Mouse (Mus musculus) adrenal gland, postnatal 4 days (tissue): ENCODE results near the gene Meaf6. TPM values are rescaled to one million over a fixed set of nuclear protein-coding genes. Genes with fewer than 3 reads are reported as not detected.

Experiments
- DNase-seq, 2 experiments: peaks; one replicate each; pipeline ENCODE4 v3.0.0; 2021 to 2022; ENCODE audit warnings: low spot score in 2 of 2, mixed read lengths in 2 of 2
- long read RNA-seq, 2 experiments: library from polyadenylated mRNA; stranded (forward); transcript quantifications; one replicate each; pipeline ENCODE4 v2.0.0; 2021
- total RNA-seq, 2 experiments: library from RNA; stranded (reverse); gene quantifications; 2 replicates each; pipeline ENCODE4 v1.2.3; 2021

Gene Meaf6
- total RNA-seq: 10 to 100 TPM; 43.1 to 45.4 TPM
- long read RNA-seq, experiment 1, full-length matches to known transcripts: 17 of 23 reads
- long read RNA-seq, experiment 1, partial matches to known transcripts: 0 of 23 reads
- long read RNA-seq, experiment 1, other reads (novel, unspliced or antisense): 6 of 23 reads
- long read RNA-seq, experiment 2, full-length matches to known transcripts: 29 of 55 reads
- long read RNA-seq, experiment 2, partial matches to known transcripts: 2 of 55 reads
- long read RNA-seq, experiment 2, other reads (novel, unspliced or antisense): 24 of 55 reads

DNA sequence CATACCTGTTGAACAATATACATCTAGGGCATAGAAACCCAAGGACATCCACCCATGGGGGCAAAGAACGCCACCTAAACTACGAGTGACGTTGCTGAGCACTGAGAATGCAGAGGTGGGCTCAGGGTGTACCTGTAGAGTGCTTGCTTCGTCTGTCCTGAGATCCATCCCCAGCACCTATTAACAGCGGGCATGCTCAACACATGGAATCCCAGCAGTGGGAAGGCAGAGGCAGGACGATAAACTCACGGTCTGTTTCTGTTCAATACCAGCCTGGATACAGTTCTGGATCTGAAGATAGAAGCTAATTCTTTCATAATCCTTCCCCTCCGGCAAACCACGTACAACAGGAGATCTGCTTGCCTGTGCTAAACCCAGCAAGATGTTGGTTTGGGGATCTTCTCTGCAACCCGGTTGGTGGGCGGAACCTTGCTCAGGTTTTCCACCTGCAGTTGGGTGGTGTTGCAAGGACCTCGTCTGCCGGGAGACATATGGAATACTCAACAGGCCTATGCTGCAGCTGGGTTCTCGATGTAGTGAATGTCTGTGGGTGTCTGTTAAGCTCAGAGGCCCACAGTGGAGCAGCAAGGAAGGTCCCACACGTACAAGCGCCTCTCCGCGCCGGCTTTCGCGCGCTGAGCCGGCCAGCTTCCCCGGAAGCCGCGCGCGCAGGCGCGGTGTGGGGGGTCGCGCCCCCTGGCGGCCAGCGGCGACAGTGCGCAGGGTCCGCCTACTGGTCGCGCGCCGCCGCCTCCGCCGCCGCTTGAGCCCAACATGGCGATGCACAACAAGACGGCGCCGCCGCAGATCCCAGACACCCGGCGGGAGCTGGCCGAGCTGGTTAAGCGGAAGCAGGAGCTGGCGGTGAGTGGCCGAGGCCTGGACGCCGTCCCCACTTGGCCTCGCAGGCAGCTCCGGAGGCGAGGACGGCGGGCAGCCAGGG lies at the start of gene Meaf6:
Gene Meaf6 (plus strand): TSS at position 732 of the 943 bp plus-strand sequence.
- DNase-seq: peak; percentile 79 to 91

DNA sequence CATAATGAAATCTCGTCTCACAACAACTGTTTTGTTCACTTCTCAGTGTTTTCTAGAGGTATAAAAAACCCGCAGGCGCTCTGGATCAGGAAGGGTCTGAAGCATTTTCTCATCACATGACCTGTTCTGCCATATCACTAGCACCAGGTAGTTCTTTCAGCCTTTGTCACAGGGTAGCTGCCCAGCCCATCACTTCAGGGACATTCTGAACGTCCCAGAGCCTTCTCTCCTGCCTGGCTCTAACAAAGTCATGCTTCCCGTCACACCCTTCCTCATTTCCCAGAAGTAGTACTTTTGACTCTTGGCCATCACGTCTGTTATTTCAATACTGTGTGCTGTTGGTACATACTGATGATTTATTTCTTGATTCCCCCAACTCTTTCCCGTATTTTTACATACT lies 40.5 kb upstream of the Meaf6 start:
- no peak for DNase-seq

GRCm38 (mm10) chr4:125055385-125055784 lies 29.5 kb upstream of the Meaf6 start:
- DNase-seq: no peak

DNA sequence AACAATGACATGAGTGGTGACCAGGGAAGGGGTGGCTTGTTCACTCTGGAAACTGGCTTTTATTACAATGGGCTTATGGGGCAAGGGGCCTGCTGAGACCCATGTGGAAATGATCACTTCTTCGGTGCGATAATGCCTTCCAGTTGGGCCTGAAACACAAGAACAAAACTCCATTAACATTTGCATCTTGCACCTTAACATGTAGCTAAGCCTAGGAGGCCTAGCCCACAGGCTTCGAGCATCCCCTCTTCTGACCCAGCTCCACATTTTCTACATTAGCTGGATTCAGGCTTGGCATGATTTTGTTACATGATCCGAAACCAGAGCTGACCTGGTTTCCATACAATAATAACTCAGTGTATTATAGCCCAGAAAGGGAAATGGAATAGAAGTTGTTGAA lies 28.5 kb upstream of the Meaf6 start:
- no peak for DNase-seq

GRCm38 (mm10) chr4:125057273-125057672 lies 27.7 kb upstream of the Meaf6 start:
- DNase-seq: no peak

GRCm38 (mm10) chr4:125058033-125058432 lies 26.9 kb upstream of the Meaf6 start:
- DNase-seq: no peak

DNA sequence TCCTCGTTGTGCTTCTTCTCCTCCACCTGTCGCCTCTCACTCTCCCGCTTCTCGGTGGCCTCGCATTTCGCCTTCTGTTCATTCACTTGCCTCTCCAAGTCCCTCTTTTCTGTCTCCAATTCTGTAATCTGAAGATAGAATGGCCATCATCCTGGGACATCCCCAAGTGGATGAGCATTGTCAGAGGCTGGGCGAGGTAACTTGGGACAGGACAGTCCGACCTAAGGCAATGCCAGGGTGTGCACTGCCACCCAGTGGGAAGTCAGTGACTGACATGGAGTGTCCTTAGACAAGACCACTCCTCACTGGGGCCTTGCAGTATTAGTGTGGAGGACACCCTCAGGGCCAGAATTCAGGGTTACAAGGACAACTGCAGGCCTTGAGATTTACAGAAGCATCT lies 25.9 kb upstream of the Meaf6 start:
- DNase-seq: peak; percentile 15 to 45

DNA sequence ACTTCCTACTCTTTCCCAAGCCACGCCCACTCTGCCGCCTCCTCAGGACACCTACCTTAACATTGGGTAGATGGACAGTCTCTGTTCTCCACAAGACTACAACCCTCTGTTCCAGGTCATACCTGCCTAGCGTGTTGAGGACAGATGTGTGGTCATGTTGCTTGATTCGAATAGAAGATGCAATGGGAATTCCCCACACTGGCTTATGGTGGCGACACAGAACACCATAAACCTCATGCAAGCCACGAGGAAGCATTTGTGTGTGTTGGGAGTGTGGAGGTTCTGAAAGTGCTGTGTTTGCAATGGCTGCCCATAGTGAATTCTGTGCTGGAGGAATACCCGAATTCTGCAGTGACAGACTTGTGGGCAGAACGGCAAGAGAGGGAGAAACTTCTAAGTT lies 21.1 kb upstream of the Meaf6 start:
- no peak for DNase-seq

DNA sequence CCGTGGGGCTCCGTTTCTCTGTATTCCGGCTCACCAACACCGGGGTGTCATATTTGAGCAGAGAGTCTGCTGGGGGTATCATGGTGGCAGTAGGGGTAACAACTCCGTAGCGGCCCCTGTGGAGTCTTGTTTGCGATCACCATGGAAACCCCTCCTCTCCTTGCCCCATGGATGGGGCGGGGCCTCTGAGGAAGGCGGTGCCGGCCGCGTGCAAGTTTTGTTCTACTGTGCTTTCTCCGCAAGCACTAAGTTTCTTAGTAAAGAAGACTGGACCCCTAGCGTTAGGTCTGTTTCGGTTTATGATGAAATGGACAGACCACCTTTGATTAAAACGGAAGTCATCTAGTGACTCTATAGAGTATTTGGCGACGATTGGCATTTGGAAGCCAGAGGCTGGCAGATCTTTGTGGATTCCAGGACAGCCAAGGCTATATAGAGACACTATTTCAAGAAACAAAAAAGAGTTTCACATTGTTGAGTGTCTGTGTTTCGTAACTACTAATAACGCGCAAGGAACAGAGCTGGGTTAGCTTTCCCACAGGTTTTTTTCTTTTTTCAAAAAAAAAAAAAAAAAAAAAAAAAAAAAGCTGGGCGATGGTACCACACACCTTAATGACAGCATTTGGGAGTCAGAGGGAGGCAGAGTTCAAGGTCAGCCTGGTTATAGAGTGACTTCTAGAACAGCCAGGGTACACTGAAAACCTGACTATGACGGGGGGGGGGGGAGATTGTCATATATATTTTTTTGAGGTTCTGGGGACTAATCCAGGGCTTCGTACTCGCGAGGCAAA lies 19.2 kb upstream of the Meaf6 start, which contains the start of gene Dnali1:
Gene Dnali1 (minus strand): TSS at position 187 of the 791 bp plus-strand sequence.
- DNase-seq: peak; percentile 20

DNA sequence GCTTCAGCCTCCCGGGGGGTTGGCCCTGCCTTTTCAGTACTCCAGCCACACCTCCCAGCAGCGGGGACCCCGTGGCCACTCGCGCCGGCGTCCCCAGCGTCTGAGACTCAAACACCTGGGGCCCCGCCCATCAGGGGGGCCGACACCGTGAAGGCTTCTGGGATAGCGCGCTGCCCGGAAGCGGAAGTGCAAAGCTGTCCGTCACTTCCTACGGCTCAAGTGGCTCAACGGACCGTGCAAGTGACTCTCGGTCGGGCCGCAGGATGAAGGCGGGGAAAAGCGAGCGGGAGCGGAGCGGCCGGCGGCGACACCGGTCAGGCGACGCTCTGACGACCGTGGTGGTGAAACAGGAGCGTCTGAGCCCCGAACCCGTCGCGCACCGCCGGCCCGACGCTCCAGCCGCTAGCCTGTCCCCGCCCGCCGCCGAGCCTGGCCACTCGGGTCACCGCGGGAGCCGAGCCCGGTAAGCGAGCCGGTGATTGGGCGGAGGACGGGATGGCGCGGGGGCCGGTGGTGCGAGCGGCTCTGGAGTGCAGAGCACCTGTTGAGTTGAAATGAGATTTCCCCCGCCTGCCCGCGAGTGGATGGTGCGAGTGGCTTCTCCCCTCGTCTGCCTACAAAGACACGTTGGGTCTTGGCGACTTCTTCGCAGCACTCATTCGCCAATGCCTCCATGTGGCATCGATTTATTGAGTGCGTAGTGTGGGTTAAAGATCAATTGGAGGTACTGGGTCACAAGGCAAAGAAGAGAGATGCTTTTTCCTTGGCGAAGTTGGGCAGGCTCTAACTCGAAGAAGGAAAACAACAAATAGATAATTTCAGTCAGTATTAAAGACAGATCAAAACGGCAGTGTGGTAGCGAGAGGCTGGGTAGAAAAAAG lies 18.2 kb upstream of the Meaf6 start, which contains the start of gene Snip1:
Gene Snip1 (plus strand): TSS at position 183 of the 881 bp plus-strand sequence.
- peak; percentile 84 to 90 for DNase-seq

DNA sequence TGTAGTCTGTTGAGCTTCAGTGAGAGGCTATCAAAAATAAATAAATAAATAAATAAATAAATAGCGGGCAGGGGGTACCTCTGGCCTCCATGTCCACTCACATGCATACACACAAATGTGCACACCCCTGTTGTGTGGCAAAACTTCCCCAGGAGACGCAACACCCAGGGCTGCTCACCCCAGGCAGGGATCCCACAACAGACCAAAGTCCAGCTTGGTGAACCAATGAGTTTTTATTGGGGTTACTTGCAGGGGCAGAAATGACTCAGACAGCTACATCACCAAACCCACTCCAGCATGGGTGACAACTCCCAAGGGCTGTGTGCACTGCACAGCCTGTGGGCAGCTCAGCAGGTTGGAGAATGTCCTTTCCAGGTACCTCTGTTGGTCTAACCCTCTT lies 7.2 kb upstream of the Meaf6 start:
- no peak for DNase-seq

- no peak for DNase-seq
Observed at GRCm38 (mm10) chr4:125078698-125079097, 6.2 kb upstream of the Meaf6 start.

- peak in 1 of 2 experiments; percentile 61 for DNase-seq
Observed at GRCm38 (mm10) chr4:125085346-125085841, 460 bp downstream of the Meaf6 start.

- DNase-seq: no peak
Observed at GRCm38 (mm10) chr4:125093031-125093430, 8.1 kb downstream of the Meaf6 start.

DNA sequence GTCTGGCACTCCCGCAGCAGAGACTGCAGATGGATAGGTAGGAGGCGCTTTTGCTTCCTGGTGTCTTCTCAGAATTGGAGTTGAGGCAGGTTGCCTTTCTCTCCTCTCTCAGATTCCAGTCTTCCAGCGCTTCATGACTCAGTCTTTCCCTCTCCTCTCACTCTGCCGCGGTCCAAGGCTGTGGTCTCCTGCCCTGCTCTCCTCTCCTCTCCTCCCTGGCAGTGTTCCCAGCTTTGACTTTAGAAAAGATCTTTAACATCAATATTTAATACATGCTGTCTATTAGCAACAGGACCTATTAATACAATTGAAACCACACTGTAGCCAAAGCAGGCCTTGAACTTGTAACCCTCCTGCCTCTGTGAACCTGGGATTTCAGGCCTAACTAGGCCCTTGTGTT lies 11.1 kb downstream of the Meaf6 start:
- no peak for DNase-seq

GRCm38 (mm10) chr4:125097412-125097811 lies 12.5 kb downstream of the Meaf6 start:
- DNase-seq: no peak

DNA sequence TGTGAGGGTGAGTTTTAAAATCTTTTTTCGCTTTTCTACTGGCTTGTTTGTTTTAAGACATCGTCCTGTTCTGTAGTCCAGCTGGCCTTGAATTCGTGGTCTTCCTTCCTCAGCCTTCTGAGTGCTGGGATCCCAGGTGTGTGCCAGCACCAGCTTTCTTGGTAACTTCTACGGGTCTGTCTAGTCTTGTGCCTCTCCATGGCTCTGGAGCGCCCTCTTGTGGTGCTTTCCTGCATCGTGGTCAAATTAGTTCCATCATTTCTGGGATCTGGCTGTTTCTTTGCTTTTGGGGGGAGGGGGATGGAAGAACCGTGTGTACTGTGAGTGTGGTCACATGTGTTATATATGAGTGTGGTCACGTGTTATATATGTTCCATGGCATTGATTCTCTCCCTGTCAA lies 14.5 kb downstream of the Meaf6 start:
- peak; percentile 63 to 74 for DNase-seq

DNA sequence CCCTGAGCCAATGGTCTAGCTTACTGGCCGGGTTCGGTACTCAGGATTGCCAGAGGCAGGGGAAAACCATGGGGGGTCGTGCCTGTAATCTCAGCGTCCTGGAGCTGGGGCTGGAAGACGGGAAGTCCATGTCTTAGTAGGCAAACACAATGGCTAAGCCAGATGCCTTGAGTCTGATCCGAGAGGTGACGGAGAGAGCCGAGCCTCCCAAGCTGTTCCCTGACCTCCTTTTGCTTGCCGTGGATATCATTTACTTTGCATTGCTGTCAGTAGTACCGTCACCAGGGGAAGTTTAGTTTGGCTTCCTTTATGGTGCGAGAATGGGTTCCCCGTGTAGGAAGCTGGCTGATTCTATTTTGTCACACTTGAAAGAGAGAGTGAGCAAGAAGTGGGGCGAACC lies 16.4 kb downstream of the Meaf6 start:
- no peak for DNase-seq

GRCm38 (mm10) chr4:125105354-125105753 lies 20.4 kb downstream of the Meaf6 start:
- no peak for DNase-seq

GRCm38 (mm10) chr4:125114638-125115037 lies 29.7 kb downstream of the Meaf6 start:
- peak; percentile 62 to 67 for DNase-seq
